Mouse (Mus musculus): ENCODE results near the gene Snx20. TPM values are rescaled to one million over a fixed set of nuclear protein-coding genes. Genes with fewer than 3 reads are reported as not detected.

The Snx20 gene
- polyA plus RNA-seq (2012; rRNA removed) = 1.9 and 2.5 TPM in 2 replicates

GRCm38 (mm10) chr8:88635474-88636397 is at the start of gene Snx20:
Snx20 (minus strand) TSS chr8:88636128.

GRCm38 (mm10) chr8:88646837-88647778 is 11.2 kb upstream of the Snx20 start, which contains the start of gene Nod2:
Nod2 (plus strand) TSS chr8:88647315.

Other genes starting within 250 kb of the Snx20 start
- 0.91 and 1.1 TPM in 2 replicates for gene Nkd1, start 114.8 kb downstream of the Snx20 start, polyA plus RNA-seq (2012; rRNA removed)
- gene Nod2, start 11.2 kb upstream of the Snx20 start, polyA plus RNA-seq (2012; rRNA removed) = 0.05 and 0.06 TPM in 2 replicates
- gene Cyld, start 60.9 kb upstream of the Snx20 start, polyA plus RNA-seq (2012; rRNA removed) = 2.7 and 3.3 TPM in 2 replicates